Mouse (Mus musculus): ENCODE results near the gene Hist1h3f. TPM values are rescaled to one million over a fixed set of nuclear protein-coding genes. Genes with fewer than 3 reads are reported as not detected.
A peak's percentile ranks its signal among the peaks of the same experiment; 100 is the strongest.
"Not testable (repeated sequence)": the region's sequence is repeated elsewhere in the genome, so short reads cannot be mapped to it uniquely, and the experiment has no call there.

The Hist1h3f gene
- total RNA-seq, 2 experiments from 2014 or later = 12.7 to 51.2 TPM

GRCm38 (mm10) chr13:23575271-23575851 is 31.5 kb downstream of the Hist1h3f start, which contains the start of gene Hist1h3d:
Gene Hist1h3d, plus strand, starts transcription at chr13:23575763.
- peak; percentile 60 for ATAC-seq (replicated peaks; ENCODE audit: low FRiP score, poor library complexity, severe bottlenecking)

GRCm38 (mm10) chr13:23575864-23576313 is 32.0 kb downstream of the Hist1h3f start:
- not testable (repeated sequence) for ATAC-seq (replicated peaks; ENCODE audit: low FRiP score, poor library complexity, severe bottlenecking)

- peak; percentile 7 for ATAC-seq (replicated peaks; ENCODE audit: low FRiP score, poor library complexity, severe bottlenecking)
These were observed 32.6 kb downstream of the Hist1h3f start for GRCm38 (mm10) chr13:23576351-23576881.

GRCm38 (mm10) chr13:23576906-23577639 is 33.2 kb downstream of the Hist1h3f start:
- ATAC-seq (replicated peaks; ENCODE audit: low FRiP score, poor library complexity, severe bottlenecking) = no peak

GRCm38 (mm10) chr13:23577835-23578234 is 34.0 kb downstream of the Hist1h3f start:
- ATAC-seq (replicated peaks; ENCODE audit: low FRiP score, poor library complexity, severe bottlenecking) = no peak

- peak; percentile 60 for ATAC-seq (replicated peaks; ENCODE audit: low FRiP score, poor library complexity, severe bottlenecking)
These were observed 37.8 kb downstream of the Hist1h3f start, which contains the start of gene Hist1h4d for GRCm38 (mm10) chr13:23581408-23582218. Gene Hist1h4d, plus strand, starts transcription at chr13:23581598.

GRCm38 (mm10) chr13:23582219-23583056 is 38.6 kb downstream of the Hist1h3f start:
- ATAC-seq (replicated peaks; ENCODE audit: low FRiP score, poor library complexity, severe bottlenecking) = peak; percentile 2

- no peak for ATAC-seq (replicated peaks; ENCODE audit: low FRiP score, poor library complexity, severe bottlenecking)
These were observed 39.7 kb downstream of the Hist1h3f start for GRCm38 (mm10) chr13:23583387-23584068.

GRCm38 (mm10) chr13:23584331-23584730 is 40.5 kb downstream of the Hist1h3f start:
- ATAC-seq (replicated peaks; ENCODE audit: low FRiP score, poor library complexity, severe bottlenecking) = no peak

- ATAC-seq (replicated peaks; ENCODE audit: low FRiP score, poor library complexity, severe bottlenecking) = peak; percentile 53
These were observed 41.2 kb downstream of the Hist1h3f start for GRCm38 (mm10) chr13:23585029-23585441.

GRCm38 (mm10) chr13:23585442-23586098 is 41.7 kb downstream of the Hist1h3f start:
- peak; percentile 77 for ATAC-seq (replicated peaks; ENCODE audit: low FRiP score, poor library complexity, severe bottlenecking)

- ATAC-seq (replicated peaks; ENCODE audit: low FRiP score, poor library complexity, severe bottlenecking) = peak; percentile 28; the same call in 1 of the 2 replicates
These were observed 42.5 kb downstream of the Hist1h3f start for GRCm38 (mm10) chr13:23586099-23586939.

- ATAC-seq (replicated peaks; ENCODE audit: low FRiP score, poor library complexity, severe bottlenecking) = no peak; the same call in 1 of the 2 replicates
These were observed 43.0 kb downstream of the Hist1h3f start for GRCm38 (mm10) chr13:23586940-23587225.

- ATAC-seq (replicated peaks; ENCODE audit: low FRiP score, poor library complexity, severe bottlenecking) = no peak
These were observed 47.4 kb downstream of the Hist1h3f start for GRCm38 (mm10) chr13:23591206-23591605.

- ATAC-seq (replicated peaks; ENCODE audit: low FRiP score, poor library complexity, severe bottlenecking) = not testable (repeated sequence)
These were observed 48.0 kb downstream of the Hist1h3f start for GRCm38 (mm10) chr13:23591886-23592285.

GRCm38 (mm10) chr13:23592614-23593013 is 48.8 kb downstream of the Hist1h3f start:
- no peak for ATAC-seq (replicated peaks; ENCODE audit: low FRiP score, poor library complexity, severe bottlenecking)

GRCm38 (mm10) chr13:23593051-23593770 is 49.4 kb downstream of the Hist1h3f start:
- 0 out of 2 replicates have a peak, but pooled peaks have one; percentile 28 for ATAC-seq (replicated peaks; ENCODE audit: low FRiP score, poor library complexity, severe bottlenecking)
